Mouse (Mus musculus) naive thymus-derived CD4-positive, alpha-beta T cell, adult 2 months (primary cell): Measurements from ENCODE around the gene Supt5.
"Not testable (repeated sequence)": the region's sequence is repeated elsewhere in the genome, so short reads cannot be mapped to it uniquely, and the experiment has no call there.

Experiments used
- DNase-seq: peaks from one replicate; pipeline ENCODE4 v3.0.0-alpha.2; 2011; ENCODE audit warnings: low read depth

Supt5 gene

DNA sequence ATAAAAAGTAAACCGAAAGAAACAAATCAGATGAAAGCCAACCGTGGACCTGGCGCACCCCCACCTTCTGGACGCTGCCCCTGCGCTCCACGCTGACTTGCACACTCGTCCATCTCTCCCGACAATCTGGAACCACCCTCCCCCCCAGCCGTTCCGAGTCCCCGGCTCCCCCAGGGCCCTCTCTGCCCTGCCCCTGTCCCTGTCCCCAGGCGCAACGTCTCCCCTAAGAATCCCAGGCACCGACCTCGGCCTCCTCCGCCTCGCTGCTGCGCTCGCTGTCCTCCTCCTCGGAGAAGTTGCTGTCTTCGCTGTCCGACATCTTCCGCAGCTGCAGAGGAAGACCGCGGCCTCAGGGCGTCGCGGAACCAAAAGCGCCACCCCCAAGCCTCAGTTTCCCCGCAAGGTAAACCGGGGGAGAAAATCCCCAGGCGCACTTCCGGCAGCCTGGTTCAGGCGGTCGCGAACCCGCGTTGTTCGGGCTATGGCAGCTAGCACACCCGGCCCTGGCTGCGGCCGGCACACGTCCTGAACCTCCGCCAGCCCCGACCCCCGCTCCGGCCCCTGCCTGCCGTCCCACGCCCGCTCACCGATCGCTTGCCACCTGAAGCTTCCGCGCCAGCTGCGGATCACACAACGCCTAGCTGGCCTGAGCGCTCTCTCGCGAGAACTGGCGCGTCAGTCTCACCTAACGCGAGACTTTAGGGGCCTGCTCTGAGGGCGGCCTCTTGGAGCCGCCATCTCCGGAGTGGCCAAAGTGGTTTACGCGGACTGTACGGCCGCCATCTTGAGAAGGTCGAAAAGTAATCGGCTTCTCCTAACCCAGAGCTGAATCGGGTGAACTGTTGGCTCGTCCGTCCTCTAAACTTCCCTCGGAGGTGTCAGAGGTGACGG lies at the start of gene Supt5:
TSS of gene Supt5 (minus strand) at position 639 of the 891 bp plus-strand sequence.
- DNase-seq = peak; percentile 99

DNA sequence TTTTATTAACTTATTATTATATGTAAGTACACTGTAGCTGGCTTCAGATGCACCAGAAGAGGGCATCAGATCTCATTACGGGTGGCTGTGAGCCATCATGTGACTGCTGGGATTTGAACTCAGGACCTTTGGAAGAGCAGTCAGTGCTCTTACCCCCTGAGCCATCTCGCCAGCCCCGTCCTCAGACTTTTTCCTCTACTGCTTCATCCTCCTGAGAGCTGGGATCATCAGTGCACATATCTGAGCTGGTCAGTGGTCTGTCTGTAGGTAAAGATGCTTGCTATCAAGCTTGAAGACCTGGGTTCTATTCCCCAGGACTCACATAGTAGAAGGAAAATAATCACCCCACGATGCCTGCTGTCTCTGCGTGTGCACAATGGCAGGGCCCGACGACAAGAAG lies 48.8 kb upstream of the Supt5 start:
- peak; percentile 16 for DNase-seq

DNA sequence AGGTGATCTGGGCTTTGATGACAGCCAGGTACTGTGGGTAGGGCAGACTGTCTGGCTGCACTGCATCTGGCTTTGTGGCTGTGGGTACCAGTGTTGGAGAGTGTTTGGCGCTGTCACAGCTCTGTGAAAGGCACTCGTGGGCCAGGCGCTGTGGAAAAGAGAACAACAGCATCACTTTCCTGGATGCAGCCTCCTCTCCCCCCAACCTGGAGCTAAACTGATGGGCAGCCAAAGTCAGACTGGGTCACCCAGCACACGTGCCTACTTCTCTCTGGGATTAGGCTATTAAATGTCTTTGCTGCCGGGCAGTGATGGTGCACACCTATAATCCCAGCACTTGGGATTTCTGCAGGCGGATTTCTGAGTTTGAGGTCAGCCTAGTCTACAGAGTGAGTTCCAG lies 48.3 kb upstream of the Supt5 start:
- DNase-seq = not testable (repeated sequence)

DNA sequence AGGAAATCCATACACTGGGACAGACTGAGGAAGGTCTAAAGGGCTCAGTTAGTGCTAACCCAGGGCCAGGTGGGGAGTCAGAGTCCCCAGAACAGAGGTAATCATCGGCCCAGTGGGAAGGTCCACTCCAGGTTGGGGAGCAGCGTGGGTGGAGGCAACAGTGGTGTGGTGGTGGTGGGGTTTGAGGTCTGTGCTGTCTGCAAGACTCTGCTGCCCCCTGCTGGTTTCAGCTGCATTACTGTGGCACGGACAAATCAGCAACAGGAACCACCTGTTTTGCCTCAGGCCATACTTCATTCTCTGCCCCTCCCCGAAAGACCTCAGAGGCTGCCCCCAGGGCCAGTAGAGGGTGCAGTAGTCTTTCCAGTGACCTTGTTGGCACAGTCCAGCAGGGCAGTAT lies 47.9 kb upstream of the Supt5 start:
- peak; percentile 93 for DNase-seq

DNA sequence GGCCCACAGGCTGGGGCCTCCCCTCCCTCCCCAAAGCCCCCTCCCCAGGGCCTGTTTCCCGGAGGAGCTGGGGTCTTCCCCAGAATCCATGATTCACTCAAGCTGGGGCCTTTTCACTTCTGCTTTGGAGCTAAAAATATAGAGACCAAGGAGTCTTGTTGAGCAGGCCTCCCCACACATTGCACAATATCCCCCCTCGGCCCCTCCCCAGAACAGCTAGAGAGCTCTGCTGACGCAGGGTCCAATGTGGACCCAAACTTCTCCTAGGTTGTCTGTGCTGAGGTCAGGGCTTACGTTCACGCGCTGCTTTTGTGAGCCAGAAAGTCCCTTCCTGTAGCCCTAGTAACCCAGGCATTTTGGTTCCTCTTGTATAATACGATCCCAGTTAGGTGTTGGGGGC lies 47.5 kb upstream of the Supt5 start:
- no peak for DNase-seq

DNA sequence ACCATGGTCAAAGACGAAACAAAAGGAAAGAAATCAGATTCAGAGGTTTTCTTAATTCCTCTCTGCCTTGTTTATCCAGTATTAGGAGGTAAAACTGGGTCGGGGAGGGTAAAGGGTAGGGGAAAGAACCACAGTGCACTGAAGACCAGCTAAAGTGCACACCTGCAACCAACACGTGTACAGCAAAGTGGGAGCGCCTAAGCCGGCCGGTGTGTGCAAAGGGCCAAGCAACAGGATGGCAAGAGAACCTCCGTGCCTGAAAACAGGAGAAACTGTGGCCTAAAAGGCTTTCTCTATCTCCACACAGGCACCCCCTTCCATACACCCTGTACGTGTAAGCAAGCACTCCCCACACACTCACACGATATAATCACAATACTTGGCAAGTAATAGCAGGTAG lies 46.6 kb upstream of the Supt5 start:
- no peak for DNase-seq

DNA sequence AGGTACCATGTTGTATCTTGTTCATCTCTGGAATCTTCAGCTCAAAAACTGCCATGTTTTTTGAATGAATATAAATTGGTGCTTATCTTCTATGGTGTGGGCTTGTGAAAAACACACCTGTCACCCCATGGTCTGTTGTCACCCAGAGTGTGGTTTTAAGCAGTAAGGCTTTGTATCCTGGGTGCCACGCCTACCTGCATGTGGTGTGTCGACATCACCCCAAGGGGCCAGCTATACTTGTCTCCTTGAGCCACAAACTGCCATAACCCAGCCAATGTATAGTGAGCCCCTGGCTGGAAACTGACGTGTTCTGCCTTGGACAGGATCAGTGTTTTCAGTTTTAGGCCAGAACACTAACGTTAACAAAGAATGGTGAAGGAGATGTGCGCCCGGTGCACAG lies 45.6 kb upstream of the Supt5 start:
- DNase-seq = peak; percentile 64

DNA sequence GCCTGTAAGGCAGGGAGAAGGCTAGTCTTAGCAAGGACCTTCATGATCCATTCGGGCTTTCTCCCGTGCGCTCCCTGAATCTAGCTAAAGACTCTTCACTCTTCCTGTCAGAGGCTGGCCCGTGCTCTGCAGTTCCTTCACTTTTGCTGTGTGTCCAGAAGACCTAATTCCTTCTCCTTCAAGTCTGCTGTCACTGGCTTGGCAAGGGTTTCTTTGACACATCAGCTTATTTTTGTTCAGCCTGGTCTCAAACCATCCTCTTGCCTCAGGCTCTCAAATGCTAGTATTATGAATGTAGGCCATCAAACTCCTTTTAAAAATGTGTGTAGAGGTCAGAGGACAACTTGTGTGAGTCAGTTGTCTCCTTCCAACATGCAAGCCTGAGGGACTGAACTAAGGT lies 45.1 kb upstream of the Supt5 start:
- DNase-seq = no peak

DNA sequence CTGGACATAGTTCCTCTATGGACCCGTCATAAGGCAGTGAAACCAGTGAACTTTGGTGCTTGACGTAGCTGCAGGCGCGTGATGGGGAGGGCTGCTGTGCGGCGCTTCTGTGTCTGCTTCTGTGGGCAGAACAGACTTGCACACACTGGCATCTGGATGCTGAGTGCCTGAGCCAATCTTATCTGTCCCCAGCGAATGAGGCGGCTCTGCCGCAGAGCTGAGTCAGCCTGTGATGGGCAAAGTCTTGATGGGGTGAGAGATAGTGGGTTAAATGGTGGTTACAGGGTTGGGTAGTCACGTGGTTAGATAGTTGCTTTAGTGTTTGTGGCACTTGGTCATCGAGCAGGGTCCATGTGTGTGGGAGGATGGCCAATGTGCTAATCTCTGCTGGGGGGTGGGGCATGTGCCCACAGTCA lies 44.4 kb upstream of the Supt5 start:
- DNase-seq = peak; percentile 88

DNA sequence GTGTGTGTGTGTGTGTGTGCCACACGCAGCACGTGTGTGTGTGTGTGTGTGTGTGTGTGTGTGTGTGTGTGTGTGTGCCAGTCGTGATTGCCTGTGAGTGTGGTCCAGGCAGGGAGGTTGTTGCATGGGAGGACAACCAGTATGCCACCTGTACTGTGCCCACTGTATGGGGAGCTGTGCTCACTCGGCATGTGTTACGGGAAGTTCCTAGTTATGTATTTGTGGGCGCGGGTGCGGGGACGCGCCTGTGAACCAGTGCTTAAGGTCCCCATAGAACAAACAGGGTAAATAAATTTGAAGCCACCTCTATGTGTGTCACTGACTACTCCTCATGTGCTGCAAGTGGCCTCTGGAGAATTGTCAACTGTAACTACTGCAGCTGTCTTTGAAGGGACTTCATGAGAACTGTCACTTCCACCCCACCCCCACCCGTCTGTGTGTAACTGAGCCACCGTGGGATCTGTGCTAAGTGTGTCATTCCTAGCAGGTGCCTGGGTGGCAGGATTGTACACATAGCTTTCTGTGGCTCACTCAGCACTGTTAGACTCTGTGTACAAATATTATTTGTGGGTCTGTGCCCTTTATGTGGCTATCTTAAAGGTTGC lies 43.9 kb upstream of the Supt5 start:
- peak; percentile 90 for DNase-seq

DNA sequence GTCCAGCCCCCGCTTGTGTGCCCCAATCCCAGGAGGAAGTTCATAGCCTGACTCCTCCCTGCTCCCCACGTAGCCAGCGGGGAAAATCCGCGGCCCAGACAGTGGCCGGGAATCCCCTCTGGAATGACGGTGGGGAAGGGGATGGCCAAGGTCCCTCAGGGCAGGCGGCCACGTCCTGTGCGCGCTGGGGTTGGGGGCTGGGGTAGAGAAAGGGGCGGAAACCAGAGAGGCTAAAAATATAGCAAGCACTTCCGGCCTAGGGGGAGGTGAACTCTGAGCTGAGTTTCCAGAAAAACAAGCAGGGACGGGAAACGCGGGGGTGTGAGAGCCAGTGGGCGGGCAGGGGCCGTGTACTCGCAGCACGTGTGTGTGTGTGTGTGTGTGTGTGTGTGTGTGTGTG lies 43.4 kb upstream of the Supt5 start:
- DNase-seq = peak; percentile 96

DNA sequence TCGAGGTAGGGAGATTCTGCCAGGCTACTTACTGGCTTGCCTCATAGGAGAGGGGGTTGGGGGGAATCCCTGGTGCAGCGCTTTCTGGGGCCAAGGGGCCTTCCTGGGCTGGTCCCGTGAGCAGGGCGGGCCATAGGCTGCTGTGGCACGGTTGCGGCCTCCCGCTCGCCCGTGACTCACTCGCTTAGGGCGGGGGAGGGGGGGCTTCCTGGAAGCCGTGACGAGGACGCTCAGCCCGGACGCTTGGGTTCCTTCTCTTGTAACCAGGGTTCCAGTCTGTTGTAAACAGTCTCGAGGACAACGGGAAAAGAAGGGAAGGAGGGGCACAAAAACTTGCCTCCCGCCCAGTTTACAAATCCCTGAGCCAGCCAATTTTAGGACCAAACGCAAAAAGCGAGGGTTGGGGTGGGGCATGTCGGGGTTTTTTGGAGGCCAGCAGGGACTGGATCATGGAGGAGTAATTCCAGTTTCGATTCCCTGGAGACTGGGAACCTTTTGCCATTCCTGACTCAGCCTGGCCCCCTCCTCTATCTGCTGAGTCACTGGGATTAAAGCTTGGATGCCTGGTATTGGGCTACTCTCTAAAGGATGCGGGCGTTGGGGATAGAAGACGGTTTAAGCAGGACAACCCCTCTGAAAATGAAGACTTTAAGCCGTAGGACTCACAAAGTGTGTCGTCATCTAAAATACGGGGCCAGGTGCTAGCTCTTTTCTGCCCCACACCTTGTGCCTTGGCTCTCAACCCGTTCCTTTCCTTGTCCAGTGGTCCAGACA lies 42.7 kb upstream of the Supt5 start:
- DNase-seq = peak; percentile 96

DNA sequence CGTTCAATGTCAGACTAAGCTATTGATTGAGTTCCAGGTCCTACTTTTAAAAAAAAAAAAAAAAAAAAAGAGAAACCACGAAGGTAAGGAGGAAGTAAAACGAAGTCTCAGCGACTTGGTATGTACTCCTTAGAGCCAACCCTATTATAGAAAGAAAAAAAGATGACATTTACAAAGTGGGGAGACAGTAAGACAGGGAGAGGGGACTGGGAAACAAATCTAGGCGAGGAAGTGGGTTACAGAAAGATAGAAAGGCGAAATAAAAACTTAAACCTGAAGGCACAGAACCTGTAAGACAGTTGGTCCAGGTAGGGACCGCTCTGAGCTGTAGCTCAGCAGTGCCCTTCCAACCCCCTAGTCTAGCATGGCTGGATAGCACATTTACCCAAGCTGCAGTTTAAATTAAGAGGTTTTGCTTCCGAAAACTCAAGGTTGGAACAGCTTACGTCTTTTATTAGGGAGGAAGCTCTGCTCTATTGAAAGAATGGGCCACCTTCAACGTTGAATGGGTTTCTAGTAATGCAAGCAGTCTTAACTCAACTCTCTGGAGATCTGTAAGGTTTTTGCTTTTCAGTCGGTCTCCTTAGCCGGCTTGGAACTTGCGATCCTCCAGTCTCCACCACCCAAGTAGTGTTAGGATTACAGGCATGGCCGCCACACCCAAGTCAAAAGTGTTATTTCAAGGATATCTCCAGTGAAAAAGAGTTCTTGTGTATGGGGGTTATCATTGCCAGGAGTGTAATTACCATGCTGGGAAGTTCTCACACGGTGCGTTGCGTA lies 41.9 kb upstream of the Supt5 start, which contains the start of gene Zfp36:
TSS of gene Zfp36 (minus strand) at position 17 of the 780 bp plus-strand sequence.
- no peak for DNase-seq

DNA sequence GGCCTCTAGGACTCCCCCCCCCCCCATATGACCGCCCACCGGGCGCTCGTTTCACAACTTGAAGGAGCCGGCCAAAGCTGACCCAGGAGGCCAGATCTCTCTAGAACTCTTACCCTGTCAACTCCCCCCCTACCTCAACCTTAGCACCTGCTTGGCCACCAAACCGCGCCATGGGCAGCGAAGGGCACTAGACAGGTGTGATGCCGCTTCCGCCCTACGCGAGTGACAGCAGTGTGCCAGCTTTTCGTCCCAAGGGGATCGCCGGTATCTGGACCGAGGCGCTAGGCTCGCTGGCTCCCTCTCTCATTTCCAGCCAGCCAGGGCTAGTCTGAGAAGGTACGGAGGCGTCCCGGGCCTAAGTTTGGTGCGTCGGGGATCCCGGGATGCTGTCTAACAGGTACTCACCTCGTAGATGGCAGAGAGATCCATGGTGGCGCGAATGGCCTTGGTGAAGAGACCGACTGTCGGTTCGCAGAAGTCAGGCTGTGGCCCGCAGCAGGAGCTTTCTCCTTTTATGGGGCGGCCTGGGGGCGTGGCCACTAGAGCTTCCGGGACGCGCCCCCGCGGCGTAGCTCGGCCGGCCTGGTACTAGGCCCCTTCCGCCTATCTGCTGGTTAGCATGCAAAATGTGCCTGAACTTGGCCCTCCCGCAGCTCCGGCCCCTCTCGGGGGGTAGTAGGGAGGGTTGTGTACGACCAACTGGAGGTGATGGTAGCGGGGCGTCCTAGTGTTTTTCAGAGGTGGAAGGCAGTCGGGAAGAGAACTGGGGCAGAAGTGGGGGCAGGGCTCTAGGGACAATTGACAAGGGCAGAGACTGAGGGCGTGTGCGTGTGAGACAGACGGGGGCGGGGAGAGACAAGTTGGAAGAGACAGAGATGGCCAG lies 40.5 kb upstream of the Supt5 start:
- DNase-seq = peak; percentile 97

DNA sequence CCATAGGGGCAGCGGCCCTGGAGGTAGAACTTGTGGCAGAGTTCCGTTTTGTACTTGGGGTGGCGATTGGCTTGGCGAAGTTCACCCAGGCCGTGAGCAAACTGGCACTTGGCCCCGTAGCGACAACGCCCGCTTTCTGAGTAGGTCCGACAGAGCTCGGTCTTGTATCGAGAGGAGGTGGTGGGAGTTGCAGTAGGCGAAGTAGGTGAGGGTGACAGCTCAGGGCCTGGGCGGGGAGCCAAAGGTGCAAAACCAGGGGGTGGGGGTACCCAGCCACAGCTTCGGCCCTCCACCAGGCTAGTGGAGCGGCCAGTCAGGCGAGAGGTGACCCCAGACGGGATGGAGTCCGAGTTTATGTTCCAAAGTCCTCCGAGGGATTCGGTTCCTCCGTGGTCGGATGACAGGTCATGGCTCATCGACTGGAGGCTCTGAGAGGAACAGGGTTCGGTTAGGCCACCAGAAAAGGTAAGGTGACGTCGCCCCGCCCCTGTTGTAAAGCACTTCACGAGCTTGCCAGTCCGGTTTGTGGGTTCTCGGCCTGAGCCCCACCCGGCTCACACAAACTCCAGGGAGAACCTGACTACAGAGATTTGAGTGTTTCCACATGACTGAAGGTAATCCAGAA lies 39.6 kb upstream of the Supt5 start:
- DNase-seq = peak; percentile 75

DNA sequence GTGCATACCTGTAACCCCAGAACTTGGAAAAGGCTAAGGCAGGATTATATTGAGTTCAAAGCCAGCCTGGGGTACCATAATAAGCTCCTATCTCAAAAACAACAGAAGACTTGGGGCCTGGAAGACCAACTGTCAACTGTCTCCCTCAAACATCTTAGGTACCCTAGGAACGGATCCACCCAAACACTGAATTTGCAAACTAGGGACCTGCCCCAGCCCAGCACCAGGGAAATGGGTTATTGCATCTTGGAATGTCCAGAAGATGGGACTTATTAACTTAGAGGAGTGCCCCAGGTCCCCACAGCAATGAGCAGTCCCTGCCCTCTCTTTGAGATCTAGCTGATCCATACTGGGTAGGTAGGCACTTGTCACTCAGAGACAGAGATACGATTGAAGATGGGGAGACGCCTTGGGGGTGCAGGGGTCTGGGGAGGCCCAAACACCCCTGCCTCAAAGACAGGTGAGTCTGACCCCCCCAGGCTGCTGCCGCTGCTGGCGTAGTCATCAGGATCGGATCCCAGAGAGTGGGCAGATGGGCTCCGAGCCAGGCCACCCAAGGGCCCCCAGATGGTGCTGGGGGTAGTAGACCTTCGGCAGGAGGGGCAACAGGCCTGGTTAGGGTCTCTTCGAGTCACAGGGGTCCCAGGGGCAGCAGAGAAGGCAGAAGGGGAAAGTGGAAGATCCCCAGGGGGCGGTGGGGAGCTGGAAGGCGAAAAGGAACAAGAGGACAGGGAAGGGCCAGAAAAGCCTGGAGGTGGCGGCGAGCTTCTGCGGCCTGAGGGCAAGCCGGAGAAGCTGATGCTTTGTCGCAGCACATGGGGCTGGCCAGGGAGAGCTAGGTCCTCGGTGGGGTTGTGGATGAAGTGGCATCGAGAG lies 38.9 kb upstream of the Supt5 start:
- peak; percentile 73 for DNase-seq

DNA sequence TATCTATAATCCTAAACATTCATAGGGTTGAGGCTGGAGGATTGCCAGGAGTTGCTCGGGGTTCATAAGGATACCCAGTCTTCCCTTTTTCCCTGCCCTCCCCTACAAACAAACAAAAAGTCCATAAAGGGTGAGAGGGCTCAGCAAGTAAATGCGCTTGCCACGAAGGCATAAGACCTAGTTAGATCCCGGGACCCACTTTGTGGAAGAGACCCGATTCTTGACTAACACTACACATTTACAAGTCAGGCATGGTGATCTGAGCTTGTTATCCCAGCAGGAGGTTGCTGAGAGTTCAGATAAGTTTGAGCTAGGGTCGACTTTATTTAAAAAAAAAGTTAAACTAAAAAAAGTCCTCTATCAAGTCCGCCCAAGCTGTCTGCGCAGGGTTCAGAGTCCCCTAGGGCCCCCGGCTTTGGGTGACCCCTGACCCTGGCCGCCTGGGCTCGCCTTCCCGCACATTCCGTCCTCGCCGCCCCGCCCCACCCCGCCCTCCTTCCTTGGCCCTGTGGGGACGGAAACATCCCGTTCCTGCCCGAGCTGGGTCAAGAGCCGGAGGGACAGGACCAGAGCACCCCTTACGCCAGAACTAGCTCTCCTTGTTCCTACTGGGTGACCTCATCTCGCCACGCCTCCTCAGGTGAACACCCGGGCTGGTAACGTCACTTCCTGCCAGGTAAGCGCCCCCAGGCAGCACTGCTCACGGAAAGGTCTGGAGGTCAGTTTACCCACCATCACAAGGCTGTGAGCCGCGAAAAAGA lies 37.6 kb upstream of the Supt5 start:
- peak; percentile 87 for DNase-seq

DNA sequence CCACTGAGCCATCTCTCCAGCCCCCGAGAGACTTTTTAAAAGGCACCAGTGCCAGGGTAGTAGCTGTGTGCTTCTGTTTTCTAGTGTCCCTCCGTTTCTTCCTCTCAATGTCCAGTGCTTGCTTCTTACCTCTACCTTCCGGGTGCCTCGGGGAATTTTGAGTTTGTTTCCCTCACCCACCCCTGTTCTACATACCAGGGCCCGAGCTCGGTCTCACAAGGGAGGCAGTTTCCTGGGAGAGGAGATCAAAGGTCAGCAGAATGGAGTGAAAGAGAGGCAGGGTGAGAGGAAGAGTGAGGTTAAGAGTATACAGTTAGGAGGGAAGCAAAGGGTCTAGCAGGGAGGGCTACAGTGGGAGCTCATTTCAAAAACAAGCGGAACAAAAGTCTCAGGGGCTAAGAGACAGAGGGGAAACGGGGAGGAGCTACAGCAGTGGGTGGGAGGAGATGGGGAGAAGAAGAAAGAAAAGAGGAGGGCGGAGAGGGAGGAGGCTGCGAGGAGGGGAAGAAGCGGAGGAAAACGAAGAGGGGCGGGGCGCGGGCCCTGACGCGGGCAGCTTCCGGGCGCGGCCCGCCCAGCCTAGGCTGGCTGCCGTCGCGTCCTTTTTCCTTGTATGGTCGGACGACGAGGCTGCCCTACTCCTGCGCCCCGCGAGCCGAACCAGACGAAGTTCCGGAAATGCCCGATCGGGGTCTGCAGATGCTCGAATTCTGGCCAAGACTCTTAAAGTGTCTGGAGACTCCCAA lies 36.8 kb upstream of the Supt5 start:
- peak; percentile 95 for DNase-seq
